Mouse (Mus musculus) neural tube, embryonic 15.5 days (tissue): Measurements from ENCODE around the gene 2410004B18Rik. TPM values are rescaled to one million over a fixed set of nuclear protein-coding genes. Genes with fewer than 3 reads are reported as not detected.

Experiments used
- ATAC-seq: fragments of 200-750 bp; cut with Nextera tagmentation; 2 replicates; pipeline ENCODE4 v1.8.0; 2017; ENCODE audit warnings: mild to moderate bottlenecking, moderate TSS enrichment, moderate library complexity; ENCODE audit not compliant: low FRiP score
- H3K27ac ChIP-seq: fragments of 300-500 bp; sonication (generic); replicated peaks from 2 replicates; pipeline ENCODE4 v1.5.1; 2015; ENCODE audit warnings: mild to moderate bottlenecking, inconsistent platforms
- H3K27me3 ChIP-seq: fragments of 300-500 bp; sonication (generic); replicated peaks from 2 replicates; pipeline ENCODE4 v1.6.1; 2015; ENCODE audit warnings: inconsistent platforms
- H3K36me3 ChIP-seq: fragments of 300-500 bp; sonication (generic); 2 replicates; pipeline ENCODE4 v1.6.1; 2015; ENCODE audit warnings: inconsistent platforms
- H3K4me1 ChIP-seq: fragments of 300-500 bp; sonication (generic); 2 replicates; pipeline ENCODE4 v1.6.1; 2015; ENCODE audit warnings: inconsistent platforms
- H3K4me2 ChIP-seq: fragments of 300-500 bp; sonication (generic); 2 replicates; pipeline ENCODE4 v1.6.1; 2015; ENCODE audit warnings: inconsistent platforms, mild to moderate bottlenecking, moderate library complexity
- H3K4me3 ChIP-seq: fragments of 300-500 bp; sonication (generic); replicated peaks from 2 replicates; pipeline ENCODE4 v1.5.1; 2015; ENCODE audit warnings: mild to moderate bottlenecking, inconsistent platforms
- H3K9ac ChIP-seq: fragments of 300-500 bp; sonication (generic); replicated peaks from 2 replicates; pipeline ENCODE4 v1.6.1; 2015; ENCODE audit warnings: mild to moderate bottlenecking, inconsistent platforms
- H3K9me3 ChIP-seq: fragments of 300-500 bp; sonication (generic); replicated peaks from 2 replicates; pipeline ENCODE4 v1.6.1; 2016; ENCODE audit warnings: inconsistent platforms
- WGBS: fragments of 180-500 bp; shearing (Covaris S2); methylation state at CpG from one replicate; pipeline ENCODE4 v1.1.7; 2015; ENCODE audit warnings: mixed read lengths; 5-methylcytosine and 5-hydroxymethylcytosine counted together
- polyA plus RNA-seq: library from polyadenylated mRNA; unstranded; fragments of >200 nt; fragmentation: Nextera tagmentation; extraction: Ambion mirVana; gene quantifications from 2 replicates; pipeline ENCODE4 v1.2.1, GENCODE M21; 2015

Gene 2410004B18Rik
- polyA plus RNA-seq, 1 experiment from 2014 or later: 79.9 TPM

DNA sequence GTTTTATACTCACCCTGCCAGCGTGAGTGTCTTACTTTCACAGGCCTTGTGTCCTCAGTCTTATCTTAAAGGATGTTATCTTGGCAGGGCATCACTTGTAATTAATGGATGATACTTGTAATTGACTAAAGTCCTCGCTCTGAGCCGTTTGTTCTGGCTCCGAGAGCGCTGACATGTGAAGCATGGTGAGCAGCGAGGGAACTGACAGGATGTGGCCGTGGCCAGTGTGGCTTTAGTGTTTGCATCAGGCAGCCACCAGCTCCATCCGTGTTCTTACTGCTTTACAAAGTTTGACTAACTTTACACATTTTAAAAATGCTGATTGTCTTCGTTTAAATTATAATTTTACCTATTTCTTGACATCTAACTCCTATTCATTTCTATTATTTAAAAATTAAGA is 4.0 kb upstream of the 2410004B18Rik start:
- Histone ChIP-seq H3K27ac (no peak overlapping the region), H3K36me3 (peaks cover 28% of the 10 kb centered on the region), H3K4me2 (no peak overlapping the region), H3K4me3 (no peak overlapping the region), H3K9ac (no peak overlapping the region), H3K27me3 (no peaks in the 10 kb centered on the region), H3K4me1 (peaks cover 8% of the 10 kb centered on the region), H3K9me3 (no peaks in the 10 kb centered on the region)
- ATAC-seq: no peak
- 89% methylated on average over 9 of the region's 9 CpGs for WGBS

DNA sequence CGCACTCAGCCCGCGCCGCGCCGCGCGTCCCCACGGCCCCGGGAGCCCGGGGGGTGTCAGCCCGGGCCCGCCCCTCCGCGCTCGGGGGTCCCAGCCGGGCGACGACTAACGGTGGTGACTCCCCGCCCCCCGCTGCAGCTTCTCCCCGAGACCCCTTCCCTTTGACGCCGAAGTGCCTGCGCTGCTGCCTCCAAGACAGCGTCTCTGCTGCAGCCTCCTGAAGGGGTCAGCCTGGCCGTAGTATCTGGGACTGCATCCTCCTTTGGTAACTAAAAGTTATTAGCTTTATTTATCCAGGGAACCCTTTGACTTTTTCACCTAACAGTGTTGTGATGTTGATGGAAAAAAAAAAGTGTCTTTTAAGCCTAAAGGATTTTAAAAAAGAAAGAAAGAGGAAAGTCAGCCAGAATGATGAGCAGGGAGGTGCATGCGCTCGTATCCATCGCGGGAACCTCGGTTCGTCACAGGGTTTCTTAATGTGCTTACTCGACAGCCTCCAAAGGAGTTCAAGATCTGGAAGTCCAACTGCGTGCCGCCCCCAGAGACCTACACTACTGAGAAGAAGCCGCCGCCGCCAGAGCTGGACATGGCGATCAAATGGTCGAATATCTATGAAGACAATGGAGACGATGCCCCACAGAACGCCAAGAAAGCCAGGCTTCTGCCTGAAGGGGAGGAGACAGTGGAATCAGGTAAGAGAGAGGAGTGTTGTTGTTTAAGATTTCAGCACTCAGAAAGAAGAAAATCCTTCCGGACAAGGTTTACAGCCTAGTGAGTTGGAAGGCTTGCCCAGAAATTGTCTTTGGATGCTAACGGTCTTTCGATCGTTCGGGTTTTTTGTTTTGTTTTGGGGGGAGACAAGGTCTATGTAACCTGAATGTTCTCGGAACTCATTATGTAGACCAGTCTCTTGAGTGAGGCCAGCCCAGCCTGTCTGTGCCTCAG is 863 bp downstream of the 2410004B18Rik start:
- H3K4me2 ChIP-seq: peak overlapping the region; percentile 78
- H3K36me3 ChIP-seq: peaks cover 24% of the 10 kb centered on the region
- peak overlapping the region; percentile 98 for H3K4me3 ChIP-seq
- peaks cover 36% of the 10 kb centered on the region for H3K4me1 ChIP-seq
- peak; percentile 51 for ATAC-seq
- peak overlapping the region; percentile 84 for H3K27ac ChIP-seq
- H3K9ac ChIP-seq: peak overlapping the region; percentile 87
- H3K9me3 ChIP-seq: no peaks in the 10 kb centered on the region
- 19% methylated on average over 50 of the region's 50 CpGs for WGBS
- H3K27me3 ChIP-seq: no peaks in the 10 kb centered on the region

DNA sequence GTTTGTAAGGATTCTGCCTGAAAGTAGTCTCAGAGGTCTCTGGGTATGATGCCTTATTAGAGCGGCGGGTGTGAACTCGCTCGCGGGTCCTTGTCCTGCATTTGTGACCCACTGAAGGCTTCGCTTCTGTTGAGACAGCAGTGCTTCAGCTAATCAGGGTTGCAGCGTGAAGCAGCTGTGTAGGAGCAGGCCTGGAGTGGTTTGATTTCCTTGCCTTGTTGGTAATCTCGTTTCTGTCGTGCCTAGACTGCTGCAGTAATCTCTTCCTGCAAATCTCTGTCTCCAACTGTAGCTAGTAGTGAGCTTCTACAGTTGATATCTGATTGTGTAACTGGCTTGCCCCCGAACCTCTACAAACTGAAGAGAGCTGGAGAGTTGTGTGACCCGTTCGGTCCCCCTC is 1.6 kb downstream of the 2410004B18Rik start:
- Histone ChIP-seq H3K36me3 (peaks cover 29% of the 10 kb centered on the region), H3K9ac (0 out of 2 replicates have a peak overlapping the region, but pooled peaks have one; percentile 87), H3K27me3 (no peaks in the 10 kb centered on the region), H3K4me3 (peak overlapping the region; percentile 98), H3K4me1 (peaks cover 36% of the 10 kb centered on the region), H3K27ac (no peak overlapping the region), H3K4me2 (peak overlapping the region; percentile 78), H3K9me3 (no peaks in the 10 kb centered on the region)
- no peak for ATAC-seq
- 85% methylated on average over 12 of the region's 12 CpGs for WGBS

DNA sequence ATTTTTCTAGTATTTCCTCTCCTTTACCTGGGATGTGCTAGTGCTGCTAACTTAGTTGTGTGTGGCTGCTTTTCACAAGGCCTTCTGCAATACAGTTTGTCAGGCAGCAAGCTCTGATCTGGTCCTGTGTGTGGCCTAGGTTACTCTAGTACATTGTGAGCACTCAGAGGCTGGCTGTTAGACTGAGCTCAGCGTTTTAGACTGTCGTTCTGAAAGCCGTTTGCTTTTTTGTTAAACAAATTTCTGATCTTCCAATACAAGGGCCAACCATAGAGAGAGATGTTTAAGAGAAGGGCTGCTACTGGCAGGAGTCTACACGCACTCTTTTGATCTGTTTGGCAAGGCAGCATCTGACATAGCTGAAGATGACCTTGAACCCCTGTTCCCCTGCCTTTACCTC is 2.2 kb downstream of the 2410004B18Rik start:
- H3K9me3 ChIP-seq: no peaks in the 10 kb centered on the region
- peaks cover 30% of the 10 kb centered on the region for H3K36me3 ChIP-seq
- no peak overlapping the region for H3K9ac ChIP-seq
- H3K4me1 ChIP-seq: peaks cover 36% of the 10 kb centered on the region
- H3K4me2 ChIP-seq: peak overlapping the region; percentile 78; the same call in 1 of the 2 replicates
- no peak for ATAC-seq
- H3K4me3 ChIP-seq: peak overlapping the region; percentile 98; the same call in 1 of the 2 replicates
- H3K27ac ChIP-seq: no peak overlapping the region
- WGBS: 78% methylated on average over 4 of the region's 4 CpGs
- no peaks in the 10 kb centered on the region for H3K27me3 ChIP-seq

DNA sequence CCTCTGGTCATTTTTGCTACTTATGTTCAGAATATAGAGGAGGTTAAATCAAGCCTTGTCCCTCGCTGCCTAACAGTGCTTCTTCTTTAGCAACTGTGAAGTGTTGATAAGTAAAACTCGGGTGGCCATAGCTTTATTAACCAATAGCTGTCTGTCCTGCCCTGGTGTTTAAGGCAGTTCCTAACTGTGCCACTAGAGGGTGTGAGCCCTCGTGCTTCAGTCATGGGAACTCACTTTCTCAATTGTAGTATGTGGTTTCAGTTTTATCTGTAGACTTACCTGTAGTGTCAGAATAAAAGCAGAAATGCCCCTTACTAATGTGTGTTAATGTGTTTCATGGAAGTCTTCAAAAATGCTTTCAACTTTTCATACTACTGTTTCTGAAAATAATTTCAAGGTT is 4.2 kb downstream of the 2410004B18Rik start:
- H3K36me3 ChIP-seq: peaks cover 34% of the 10 kb centered on the region
- no peaks in the 10 kb centered on the region for H3K9me3 ChIP-seq
- H3K27ac ChIP-seq: no peak overlapping the region
- peaks cover 36% of the 10 kb centered on the region for H3K4me1 ChIP-seq
- no peak for ATAC-seq
- H3K4me2 ChIP-seq: no peak overlapping the region
- 23% methylated on average over 3 of the region's 3 CpGs for WGBS
- H3K4me3 ChIP-seq: no peak overlapping the region
- no peaks in the 10 kb centered on the region for H3K27me3 ChIP-seq
- H3K9ac ChIP-seq: no peak overlapping the region

DNA sequence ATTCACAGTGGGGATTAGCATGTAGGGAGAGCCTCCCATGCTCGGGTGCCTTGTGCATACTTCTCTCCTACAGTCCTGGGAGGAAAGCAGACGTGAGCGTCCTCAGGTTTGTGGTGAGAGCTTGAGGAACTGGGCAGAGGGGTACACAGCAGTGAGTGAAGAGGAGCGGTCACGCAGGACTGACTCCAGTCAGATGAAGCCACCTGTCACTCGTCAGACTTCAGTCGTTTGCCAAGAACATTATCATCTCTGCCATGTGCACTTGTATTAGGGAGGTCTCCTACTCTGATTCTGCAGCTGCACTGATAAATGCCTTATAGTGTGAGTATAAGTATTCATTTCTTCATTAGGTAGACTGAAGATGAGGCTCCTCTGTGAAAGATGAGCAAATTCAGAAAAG is 6.5 kb downstream of the 2410004B18Rik start:
- Histone ChIP-seq H3K4me2 (no peak overlapping the region), H3K27me3 (0 out of 2 replicates have a peak, but pooled peaks cover 3% of the 10 kb centered on the region), H3K4me1 (peaks cover 23% of the 10 kb centered on the region), H3K27ac (no peak overlapping the region), H3K36me3 (peaks cover 34% of the 10 kb centered on the region), H3K4me3 (no peak overlapping the region), H3K9ac (no peak overlapping the region), H3K9me3 (no peaks in the 10 kb centered on the region)
- no peak for ATAC-seq
- 85% methylated on average over 7 of the region's 7 CpGs for WGBS

DNA sequence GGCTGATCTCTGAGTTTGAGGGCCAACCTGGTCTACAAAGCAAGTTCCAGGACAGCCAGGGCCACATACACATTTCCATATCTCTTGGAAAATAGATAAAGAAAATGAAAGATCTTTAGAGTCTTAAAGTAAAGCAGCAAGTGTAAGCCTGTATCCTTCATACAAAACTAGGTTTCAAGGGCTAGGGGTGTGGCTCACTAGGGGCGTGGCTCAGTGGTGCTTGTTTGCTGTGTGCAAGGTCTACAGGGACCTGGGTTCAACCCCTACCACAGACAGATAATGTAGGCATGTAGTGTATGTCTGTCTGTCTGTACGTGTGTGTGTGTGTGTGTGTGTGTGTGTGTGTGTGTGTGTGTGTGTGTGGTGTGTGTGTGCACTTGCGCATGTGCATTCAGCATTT is 8.1 kb downstream of the 2410004B18Rik start:
- Histone ChIP-seq H3K4me3 (no peak overlapping the region), H3K36me3 (peaks cover 24% of the 10 kb centered on the region), H3K4me2 (no peak overlapping the region), H3K27me3 (0 out of 2 replicates have a peak, but pooled peaks cover 3% of the 10 kb centered on the region), H3K9me3 (no peaks in the 10 kb centered on the region), H3K4me1 (peaks cover 17% of the 10 kb centered on the region), H3K27ac (no peak overlapping the region), H3K9ac (no peak overlapping the region)
- WGBS: 96% methylated on average over 3 of the region's 3 CpGs
- ATAC-seq: no peak

DNA sequence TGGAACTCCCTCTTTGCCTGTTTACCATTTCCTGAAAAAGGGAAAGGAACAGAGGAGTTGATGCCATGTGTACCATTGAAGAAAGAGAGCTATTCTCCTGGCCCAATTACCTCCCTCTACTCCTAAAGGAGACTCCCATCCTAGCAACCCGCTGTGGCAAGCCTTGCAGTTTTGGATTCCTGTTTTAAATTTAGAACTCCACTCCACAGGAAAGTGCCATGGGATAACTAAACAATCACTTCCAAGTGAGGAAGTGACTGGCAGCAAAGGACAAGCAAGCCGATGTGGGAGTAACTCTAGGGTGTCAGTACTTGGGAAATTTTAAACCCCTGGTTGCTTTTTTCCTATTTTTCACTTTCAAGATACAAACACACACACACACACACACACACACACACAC is 8.8 kb downstream of the 2410004B18Rik start:
- ATAC-seq: no peak
- WGBS: 70% methylated on average over 2 of the region's 2 CpGs
- Histone ChIP-seq H3K36me3 (peaks cover 22% of the 10 kb centered on the region), H3K4me3 (no peak overlapping the region), H3K4me2 (no peak overlapping the region), H3K4me1 (peaks cover 10% of the 10 kb centered on the region), H3K27ac (no peak overlapping the region), H3K9me3 (no peaks in the 10 kb centered on the region), H3K9ac (no peak overlapping the region), H3K27me3 (0 out of 2 replicates have a peak, but pooled peaks cover 3% of the 10 kb centered on the region)

DNA sequence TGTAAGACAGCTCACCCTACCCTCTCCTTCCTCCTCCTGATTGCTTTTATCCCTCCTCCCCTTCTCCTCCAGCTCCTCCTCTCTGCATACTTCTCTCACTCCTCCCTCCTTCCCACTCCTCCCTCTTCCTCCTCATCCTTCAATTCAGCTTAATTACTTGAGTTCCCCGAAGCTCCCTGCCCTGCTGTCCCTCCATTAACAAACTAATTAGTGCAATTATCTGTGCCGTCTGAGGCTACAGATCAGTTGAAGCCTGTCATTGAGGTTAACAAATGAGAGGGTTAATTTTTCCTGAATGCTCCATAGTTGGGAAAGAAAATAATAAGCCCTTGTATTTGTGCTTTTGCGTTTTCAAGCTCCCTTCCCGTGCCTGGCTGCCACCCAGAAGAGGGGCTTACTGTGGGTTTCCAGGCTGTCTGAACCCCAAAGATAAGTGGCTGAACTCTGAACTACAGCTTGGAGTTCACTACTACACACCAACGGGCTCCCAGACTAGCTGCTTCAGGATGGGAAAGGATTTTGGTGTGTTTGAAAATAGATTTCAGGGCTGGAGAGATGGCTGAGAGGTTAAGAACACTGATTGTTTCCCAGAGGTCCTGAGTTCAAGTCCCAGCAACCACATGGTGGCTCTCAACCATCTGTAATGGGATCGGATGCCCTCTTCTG is 9.9 kb downstream of the 2410004B18Rik start:
- Histone ChIP-seq H3K9me3 (no peaks in the 10 kb centered on the region), H3K27ac (no peak overlapping the region), H3K27me3 (0 out of 2 replicates have a peak, but pooled peaks cover 3% of the 10 kb centered on the region), H3K36me3 (peaks cover 22% of the 10 kb centered on the region), H3K4me2 (no peak overlapping the region), H3K9ac (no peak overlapping the region), H3K4me3 (no peak overlapping the region), H3K4me1 (peaks cover 7% of the 10 kb centered on the region)
- no peak for ATAC-seq
- 32% methylated on average over 6 of the region's 6 CpGs for WGBS

DNA sequence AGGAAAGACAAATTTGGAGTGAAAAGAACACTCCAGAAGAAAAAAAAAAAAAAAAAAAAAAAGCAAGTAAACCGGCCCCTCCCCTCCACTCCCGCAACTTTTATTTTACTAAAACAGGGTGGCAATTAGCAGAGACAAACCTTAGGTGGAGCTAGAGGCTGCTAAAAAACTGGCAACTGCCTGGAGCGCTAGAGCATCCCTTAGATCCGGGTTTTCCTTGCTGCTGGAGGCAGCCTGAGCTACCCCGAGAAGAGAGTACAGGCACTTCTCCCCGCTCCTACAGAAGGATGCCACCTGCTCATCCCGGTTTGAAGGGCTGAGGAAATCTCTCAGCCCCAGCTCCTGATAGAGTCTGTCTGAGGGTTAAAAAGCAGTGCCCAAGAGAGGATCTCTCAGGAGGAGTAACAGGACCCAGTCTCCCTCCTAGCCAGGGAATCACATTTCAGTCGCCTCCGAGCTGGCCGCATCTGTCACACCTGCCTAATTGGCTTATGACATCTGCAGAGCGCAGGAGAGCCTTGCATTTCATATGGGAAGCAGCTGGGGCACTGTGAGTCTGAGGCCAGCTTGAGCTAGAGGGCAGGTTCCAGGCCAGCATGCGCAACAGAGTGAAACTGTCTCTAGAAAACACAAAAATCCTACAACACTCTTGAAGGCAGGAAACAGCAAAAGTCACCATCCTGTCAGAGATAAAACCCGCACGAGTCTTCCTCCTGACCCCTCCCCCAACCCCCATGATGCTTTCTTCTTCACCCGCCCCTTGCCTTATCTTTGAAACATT is 12.4 kb downstream of the 2410004B18Rik start:
- H3K36me3 ChIP-seq: peaks cover 2% of the 10 kb centered on the region; the same call in 1 of the 2 replicates
- no peak overlapping the region; the same call in 1 of the 2 replicates for H3K27ac ChIP-seq
- 0 out of 2 replicates have a peak, but pooled peaks cover 3% of the 10 kb centered on the region for H3K27me3 ChIP-seq
- WGBS: 10% methylated on average over 15 of the region's 15 CpGs
- H3K4me1 ChIP-seq: peaks cover 7% of the 10 kb centered on the region
- peak overlapping the region; percentile 19 for H3K4me3 ChIP-seq
- H3K4me2 ChIP-seq: peak overlapping the region; percentile 52
- ATAC-seq: peak; percentile 90
- no peaks in the 10 kb centered on the region for H3K9me3 ChIP-seq
- H3K9ac ChIP-seq: 0 out of 2 replicates have a peak overlapping the region, but pooled peaks have one; percentile 3

DNA sequence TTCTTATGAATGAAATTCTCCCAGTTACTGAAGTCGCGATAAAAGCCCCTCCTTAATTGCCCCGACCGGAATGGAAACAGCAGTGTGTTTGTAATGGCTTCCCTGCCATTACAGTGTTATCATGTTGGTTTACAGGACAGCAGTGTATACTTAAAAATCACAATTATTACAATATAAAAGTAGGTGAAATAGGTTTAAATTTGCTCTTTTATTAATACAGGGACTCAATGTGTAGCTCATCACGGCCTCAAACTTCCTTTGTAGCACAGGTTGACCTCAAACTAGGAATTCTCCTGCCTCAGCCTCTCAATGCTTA is 13.0 kb downstream of the 2410004B18Rik start:
- Histone ChIP-seq H3K27ac (no peak overlapping the region), H3K4me1 (peaks cover 7% of the 10 kb centered on the region), H3K4me3 (no peak overlapping the region), H3K36me3 (no peaks in the 10 kb centered on the region), H3K9me3 (no peaks in the 10 kb centered on the region), H3K27me3 (0 out of 2 replicates have a peak, but pooled peaks cover 3% of the 10 kb centered on the region), H3K4me2 (peak overlapping the region; percentile 52; the same call in 1 of the 2 replicates), H3K9ac (no peak overlapping the region)
- ATAC-seq: 0 out of 2 replicates have a peak, but pooled peaks have one; percentile 5
- WGBS: 44% methylated on average over 5 of the region's 5 CpGs
